Mouse (Mus musculus) forebrain, embryonic 12.5 days (tissue): ENCODE measurements around the gene Zdhhc23. TPM values are rescaled to one million over a fixed set of nuclear protein-coding genes. Genes with fewer than 3 reads are reported as not detected.

ENCODE experiments used
- ATAC-seq: fragments of 200-750 bp; cut with Nextera tagmentation; 2 replicates; pipeline ENCODE4 v1.8.0; 2017; ENCODE audit warnings: moderate TSS enrichment; ENCODE audit not compliant: low FRiP score
- H3K27ac ChIP-seq: fragments of 300-500 bp; sonication (generic); 2 replicates; pipeline ENCODE4 v1.5.1; 2016; ENCODE audit warnings: mild to moderate bottlenecking
- H3K27me3 ChIP-seq: fragments of 300-500 bp; sonication (generic); 2 replicates; pipeline ENCODE4 v1.6.1; 2016; ENCODE audit warnings: mild to moderate bottlenecking
- H3K36me3 ChIP-seq: fragments of 300-500 bp; sonication (generic); replicated peaks from 2 replicates; pipeline ENCODE4 v1.6.1; 2016; ENCODE audit warnings: mild to moderate bottlenecking
- H3K4me1 ChIP-seq: fragments of 300-500 bp; sonication (generic); 2 replicates; pipeline ENCODE4 v1.6.1; 2016
- H3K4me2 ChIP-seq: fragments of 300-500 bp; sonication (generic); 2 replicates; pipeline ENCODE4 v1.6.1; 2016; ENCODE audit warnings: mild to moderate bottlenecking, moderate library complexity
- H3K4me3 ChIP-seq: fragments of 300-500 bp; sonication (generic); replicated peaks from 2 replicates; pipeline ENCODE4 v1.5.1; 2016; ENCODE audit warnings: mild to moderate bottlenecking
- H3K9ac ChIP-seq: fragments of 300-500 bp; sonication (generic); 2 replicates; pipeline ENCODE4 v1.6.1; 2016; ENCODE audit warnings: mild to moderate bottlenecking
- H3K9me3 ChIP-seq: fragments of 300-500 bp; sonication (generic); 2 replicates; pipeline ENCODE4 v1.6.1; 2016
- WGBS: fragments of 180-500 bp; shearing (Covaris S2); methylation state at CpG from one replicate; pipeline ENCODE4 v1.1.7; 2016; 5-methylcytosine and 5-hydroxymethylcytosine counted together
- polyA plus RNA-seq: library from polyadenylated mRNA; unstranded; fragments of >200 nt; fragmentation: Nextera tagmentation; extraction: Ambion mirVana; gene quantifications from 2 replicates; pipeline ENCODE4 v1.2.1, GENCODE M21; 2016

The Zdhhc23 gene
- polyA plus RNA-seq: 0.62 and 0.66 TPM in 2 replicates

GRCm38 (mm10) chr16:43979328-43980109, at the start of gene Zdhhc23:
Gene Zdhhc23, minus strand, starts transcription at chr16:43979791.
- Histone ChIP-seq H3K27ac (no peak within 1 kb of the TSS), H3K36me3 (no peaks in the 10 kb centered on the region), H3K27me3 (peaks cover 39% of the 10 kb centered on the region), H3K9me3 (no peaks in the 10 kb centered on the region), H3K9ac (peak within 1 kb of the TSS; percentile 65), H3K4me3 (peak within 1 kb of the TSS; percentile 73), H3K4me1 (peaks cover 8% of the 10 kb centered on the region; the same call in 1 of the 2 replicates), H3K4me2 (peak within 1 kb of the TSS; percentile 99)
- peak; percentile 84 for ATAC-seq
- WGBS: under 1% methylated on average over 74 of the region's 103 CpGs

DNA sequence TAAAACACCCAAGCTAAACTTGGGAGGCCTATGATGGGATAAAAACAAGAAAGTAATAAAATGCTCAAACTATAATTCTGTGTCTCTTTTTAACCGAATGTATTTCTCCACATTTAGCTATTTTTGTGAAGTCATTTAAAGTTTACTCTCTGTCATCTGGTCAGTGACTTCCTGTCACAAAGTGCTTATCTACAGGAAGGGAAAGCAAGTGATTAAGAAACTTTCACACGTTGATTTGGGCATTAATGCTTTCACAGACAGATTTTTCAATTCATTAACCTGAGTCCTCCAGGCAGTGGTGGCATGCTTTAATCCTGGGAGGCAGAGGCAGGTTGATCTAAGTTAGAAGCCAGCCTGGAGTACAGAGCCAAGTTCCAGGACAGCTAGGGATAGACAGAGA, 49.7 kb upstream of the Zdhhc23 start:
- H3K27ac ChIP-seq: no peak overlapping the region
- no peak for ATAC-seq
- H3K4me2 ChIP-seq: no peak overlapping the region
- H3K27me3 ChIP-seq: no peaks in the 10 kb centered on the region
- no peak overlapping the region for H3K9ac ChIP-seq
- WGBS: 75% methylated on average over 2 of the region's 2 CpGs
- H3K9me3 ChIP-seq: no peaks in the 10 kb centered on the region
- no peak overlapping the region for H3K4me3 ChIP-seq
- no peaks in the 10 kb centered on the region for H3K36me3 ChIP-seq
- no peaks in the 10 kb centered on the region for H3K4me1 ChIP-seq

DNA sequence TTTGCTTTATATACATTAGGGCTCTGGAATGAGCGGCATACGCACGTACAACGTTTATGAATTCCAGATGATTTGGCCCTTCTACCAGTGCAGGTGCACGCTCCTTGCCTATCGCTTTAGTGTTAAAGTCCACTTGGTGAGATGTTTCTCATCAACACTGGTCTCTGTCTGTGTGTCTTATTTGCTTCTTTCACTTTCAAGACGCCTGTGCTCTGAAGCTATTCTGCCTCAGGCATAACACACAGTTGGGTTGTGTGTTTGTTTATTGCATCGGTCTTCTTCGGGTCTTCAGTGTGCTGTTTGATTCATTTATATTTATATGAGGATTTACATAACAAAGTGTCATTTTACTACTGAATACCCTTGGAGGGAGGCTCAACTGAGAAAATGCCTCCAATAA, 47.2 kb upstream of the Zdhhc23 start:
- H3K36me3 ChIP-seq: no peaks in the 10 kb centered on the region
- H3K4me1 ChIP-seq: no peaks in the 10 kb centered on the region
- 86% methylated on average over 9 of the region's 9 CpGs for WGBS
- no peaks in the 10 kb centered on the region for H3K27me3 ChIP-seq
- no peak overlapping the region for H3K4me3 ChIP-seq
- H3K4me2 ChIP-seq: no peak overlapping the region
- H3K27ac ChIP-seq: no peak overlapping the region
- H3K9ac ChIP-seq: no peak overlapping the region
- no peaks in the 10 kb centered on the region for H3K9me3 ChIP-seq
- no peak for ATAC-seq

- no peak for ATAC-seq
- Histone ChIP-seq H3K4me2 (no peak overlapping the region), H3K27me3 (no peaks in the 10 kb centered on the region), H3K4me1 (no peaks in the 10 kb centered on the region), H3K9me3 (no peaks in the 10 kb centered on the region), H3K4me3 (no peak overlapping the region), H3K9ac (no peak overlapping the region), H3K27ac (no peak overlapping the region), H3K36me3 (no peaks in the 10 kb centered on the region)
- WGBS: 75% methylated on average over 6 of the region's 6 CpGs
Measured at GRCm38 (mm10) chr16:44026210-44026609, 46.6 kb upstream of the Zdhhc23 start.

GRCm38 (mm10) chr16:44018986-44019548, 39.5 kb upstream of the Zdhhc23 start:
- H3K36me3 ChIP-seq: no peaks in the 10 kb centered on the region
- ATAC-seq: no peak

DNA sequence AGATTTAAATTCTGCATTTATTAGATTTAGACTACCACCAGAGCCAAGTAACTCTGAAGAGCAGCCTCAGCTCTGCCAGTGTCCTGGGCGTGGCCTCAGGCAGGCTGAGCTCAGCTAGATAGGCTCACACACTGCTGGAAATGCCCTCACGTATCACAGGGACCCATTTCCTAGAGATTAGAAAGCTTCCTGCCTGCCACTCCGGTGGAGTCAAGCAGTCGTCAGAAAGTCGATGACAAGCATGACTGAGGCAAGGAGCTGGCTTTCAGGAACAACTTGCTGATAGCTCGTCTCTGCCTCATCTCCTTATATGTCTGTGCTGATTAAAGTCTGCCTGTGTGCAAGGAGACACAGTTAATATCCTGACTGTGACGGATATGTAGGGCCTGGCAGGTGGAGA, 38.8 kb upstream of the Zdhhc23 start:
- H3K4me2 ChIP-seq: no peak overlapping the region
- H3K27me3 ChIP-seq: no peaks in the 10 kb centered on the region
- no peak for ATAC-seq
- H3K9ac ChIP-seq: no peak overlapping the region
- H3K27ac ChIP-seq: no peak overlapping the region
- WGBS: 70% methylated on average over 7 of the region's 7 CpGs
- H3K9me3 ChIP-seq: no peaks in the 10 kb centered on the region
- no peaks in the 10 kb centered on the region for H3K36me3 ChIP-seq
- no peaks in the 10 kb centered on the region for H3K4me1 ChIP-seq
- no peak overlapping the region for H3K4me3 ChIP-seq

More at GRCm38 (mm10) chr16:44018986-44019548, 39.5 kb upstream of the Zdhhc23 start:
- Histone ChIP-seq H3K4me2 (no peak overlapping the region), H3K4me3 (no peak overlapping the region), H3K27ac (no peak overlapping the region), H3K4me1 (no peaks in the 10 kb centered on the region), H3K9me3 (no peaks in the 10 kb centered on the region), H3K9ac (no peak overlapping the region), H3K27me3 (no peaks in the 10 kb centered on the region)
- WGBS: 77% methylated on average over 2 of the region's 2 CpGs

DNA sequence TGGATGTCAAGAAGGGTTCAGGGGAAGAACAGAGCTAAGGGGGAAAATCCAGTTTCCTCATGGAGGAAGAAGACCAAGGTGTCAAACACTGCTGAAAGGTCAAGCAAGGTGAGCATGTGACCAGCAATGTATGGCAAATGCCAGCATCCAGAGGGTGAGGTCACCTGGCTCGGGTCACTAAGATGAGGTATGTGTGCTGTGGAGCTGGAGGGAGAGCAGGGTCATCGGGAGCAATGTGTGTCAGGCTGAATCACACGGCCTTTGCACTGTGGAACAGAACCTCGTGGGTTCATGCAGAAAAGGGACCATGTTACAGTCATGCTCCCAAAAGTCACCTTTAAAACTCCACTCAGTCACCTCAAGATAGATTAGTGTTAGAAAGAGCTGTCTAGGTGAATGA, 38.1 kb upstream of the Zdhhc23 start:
- ATAC-seq: no peak

DNA sequence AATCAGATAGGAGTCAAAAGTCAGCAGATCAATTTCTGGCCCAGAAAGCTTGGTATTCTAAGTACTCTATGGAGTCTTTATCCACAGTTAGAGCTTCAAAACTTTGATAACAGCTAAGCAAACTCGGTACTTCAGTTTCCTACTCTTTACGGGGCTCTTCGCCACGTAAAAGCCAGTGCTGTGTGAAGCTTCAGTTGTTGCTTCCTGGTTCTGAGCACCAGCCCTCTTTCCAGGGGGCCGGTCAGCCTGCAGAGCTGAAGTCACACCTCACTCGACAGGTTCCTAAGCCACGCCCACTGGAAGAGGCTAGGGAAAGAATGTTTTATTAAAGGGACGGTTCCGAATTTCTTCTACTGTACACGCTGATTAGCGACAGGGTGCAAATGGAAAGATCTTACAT, 36.6 kb upstream of the Zdhhc23 start:
- no peak overlapping the region for H3K27ac ChIP-seq
- H3K4me2 ChIP-seq: peak overlapping the region; percentile 16; the same call in 1 of the 2 replicates
- WGBS: 20% methylated on average over 11 of the region's 11 CpGs

More for the DNA sequence above, 38.1 kb upstream of the Zdhhc23 start:
- Histone ChIP-seq H3K4me2 (no peak overlapping the region), H3K4me1 (no peaks in the 10 kb centered on the region), H3K4me3 (no peak overlapping the region), H3K36me3 (no peaks in the 10 kb centered on the region), H3K9ac (no peak overlapping the region), H3K27me3 (no peaks in the 10 kb centered on the region), H3K27ac (no peak overlapping the region), H3K9me3 (no peaks in the 10 kb centered on the region)
- 84% methylated on average over 4 of the region's 4 CpGs for WGBS

GRCm38 (mm10) chr16:44015416-44016158, 36.0 kb upstream of the Zdhhc23 start:
- Histone ChIP-seq H3K9me3 (no peaks in the 10 kb centered on the region), H3K27ac (no peak overlapping the region), H3K27me3 (no peaks in the 10 kb centered on the region), H3K36me3 (no peaks in the 10 kb centered on the region), H3K9ac (no peak overlapping the region), H3K4me2 (peak overlapping the region; percentile 16; the same call in 1 of the 2 replicates), H3K4me1 (no peaks in the 10 kb centered on the region), H3K4me3 (no peak overlapping the region)
- no peak for ATAC-seq
- WGBS: 69% methylated on average over 16 of the region's 16 CpGs

More for the DNA sequence above, 36.6 kb upstream of the Zdhhc23 start:
- Histone ChIP-seq H3K9ac (no peak overlapping the region), H3K4me3 (no peak overlapping the region), H3K36me3 (no peaks in the 10 kb centered on the region), H3K27me3 (no peaks in the 10 kb centered on the region), H3K4me1 (no peaks in the 10 kb centered on the region), H3K9me3 (no peaks in the 10 kb centered on the region)
- no peak for ATAC-seq

DNA sequence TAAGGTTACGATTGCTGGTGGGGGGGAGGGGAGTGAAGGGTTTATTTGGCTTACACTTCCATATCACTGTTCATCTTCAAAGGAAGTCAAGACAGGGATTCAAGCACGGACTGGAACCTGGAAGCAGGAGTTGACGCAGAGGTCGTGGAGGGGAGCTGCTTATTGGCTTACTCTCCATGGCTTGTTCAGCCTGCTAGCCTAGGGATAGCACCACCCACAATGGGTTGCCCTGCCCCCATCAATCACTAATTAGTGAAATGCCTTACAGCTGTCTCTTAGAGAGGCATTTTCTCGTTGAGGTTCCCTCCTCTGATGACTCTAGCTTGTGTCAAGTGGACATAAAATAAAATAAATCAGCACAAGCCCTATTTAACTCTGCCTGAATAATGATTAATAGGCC, 31.4 kb upstream of the Zdhhc23 start:
- ATAC-seq: no peak
- no peak overlapping the region for H3K4me2 ChIP-seq
- H3K27me3 ChIP-seq: no peaks in the 10 kb centered on the region
- H3K4me3 ChIP-seq: no peak overlapping the region
- H3K36me3 ChIP-seq: no peaks in the 10 kb centered on the region
- H3K9ac ChIP-seq: no peak overlapping the region
- H3K27ac ChIP-seq: no peak overlapping the region
- H3K4me1 ChIP-seq: no peaks in the 10 kb centered on the region
- no peaks in the 10 kb centered on the region for H3K9me3 ChIP-seq
- WGBS: 69% methylated on average over 5 of the region's 5 CpGs

DNA sequence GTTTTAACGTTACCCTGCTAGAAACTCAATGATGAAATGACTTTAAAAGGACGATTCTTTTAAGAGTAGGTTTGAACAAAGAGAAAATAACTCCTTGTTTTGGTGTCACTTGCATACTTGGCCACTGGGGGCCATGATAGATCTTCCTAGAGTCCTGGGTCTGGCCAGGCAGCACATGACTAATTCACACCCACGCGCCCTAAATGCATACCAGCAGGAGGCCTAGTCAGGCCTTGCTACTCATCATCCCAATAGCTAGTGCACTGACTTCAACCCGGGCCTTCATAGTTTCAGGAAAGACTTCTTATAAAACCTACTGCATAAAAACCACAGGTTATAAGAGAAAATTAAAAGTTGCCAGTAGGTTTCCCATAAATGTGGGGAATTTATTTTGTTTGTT, 22.5 kb upstream of the Zdhhc23 start:
- no peak for ATAC-seq
- no peak overlapping the region for H3K4me3 ChIP-seq
- WGBS: 76% methylated on average over 5 of the region's 5 CpGs
- H3K9me3 ChIP-seq: no peaks in the 10 kb centered on the region
- H3K27me3 ChIP-seq: no peaks in the 10 kb centered on the region
- H3K36me3 ChIP-seq: no peaks in the 10 kb centered on the region
- H3K9ac ChIP-seq: no peak overlapping the region
- H3K4me2 ChIP-seq: no peak overlapping the region
- H3K4me1 ChIP-seq: no peaks in the 10 kb centered on the region
- H3K27ac ChIP-seq: no peak overlapping the region

DNA sequence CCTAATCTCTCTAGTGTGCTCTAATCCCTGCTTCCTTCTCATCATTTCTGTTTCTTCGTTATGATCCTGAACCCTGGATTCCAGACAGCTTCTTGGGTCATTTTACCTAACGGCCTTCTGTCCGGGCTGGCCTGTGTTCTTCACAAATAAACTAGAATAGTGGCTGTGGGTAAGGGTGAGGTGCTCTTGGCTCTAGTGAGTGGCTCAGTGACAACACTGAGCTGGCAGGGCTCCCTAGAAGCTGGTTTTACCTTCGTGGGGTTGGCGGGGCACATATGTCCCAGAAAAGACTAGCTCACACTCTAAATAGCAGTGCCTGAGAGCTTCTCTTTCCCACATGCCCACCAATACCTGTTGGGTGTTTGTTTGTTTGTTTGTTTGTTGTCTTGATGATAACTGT, 19.9 kb upstream of the Zdhhc23 start:
- Histone ChIP-seq H3K36me3 (no peaks in the 10 kb centered on the region), H3K4me2 (no peak overlapping the region), H3K27ac (no peak overlapping the region), H3K4me1 (no peaks in the 10 kb centered on the region), H3K27me3 (no peaks in the 10 kb centered on the region), H3K4me3 (no peak overlapping the region), H3K9ac (no peak overlapping the region), H3K9me3 (no peaks in the 10 kb centered on the region)
- no peak for ATAC-seq
- 71% methylated on average over 5 of the region's 5 CpGs for WGBS
